Mouse (Mus musculus) layer of hippocampus, adult 18-20 months (tissue): ENCODE results near the gene Map4. TPM values are rescaled to one million over a fixed set of nuclear protein-coding genes. Genes with fewer than 3 reads are reported as not detected.
A peak's percentile ranks its signal among the peaks of the same experiment; 100 is the strongest.
"Not testable (repeated sequence)": the region's sequence is repeated elsewhere in the genome, so short reads cannot be mapped to it uniquely, and the experiment has no call there.

ENCODE experiments used
- DNase-seq, 2 experiments: peaks; one replicate each; pipeline ENCODE4 v3.0.0; 2022; ENCODE audit warnings: low spot score in 2 of 2
- microRNA-seq, 2 experiments: library from miRNA; unstranded; fragments of <30 nt; microRNA quantifications; one replicate each; pipeline ENCODE4 v1.2.0; 2021
- total RNA-seq, 2 experiments: library from RNA; stranded (reverse); gene quantifications; 2 replicates each; pipeline ENCODE4 v1.2.3; 2021

Map4 gene
- total RNA-seq, 2 experiments from 2014 or later, result 558 to 622 TPM

DNA sequence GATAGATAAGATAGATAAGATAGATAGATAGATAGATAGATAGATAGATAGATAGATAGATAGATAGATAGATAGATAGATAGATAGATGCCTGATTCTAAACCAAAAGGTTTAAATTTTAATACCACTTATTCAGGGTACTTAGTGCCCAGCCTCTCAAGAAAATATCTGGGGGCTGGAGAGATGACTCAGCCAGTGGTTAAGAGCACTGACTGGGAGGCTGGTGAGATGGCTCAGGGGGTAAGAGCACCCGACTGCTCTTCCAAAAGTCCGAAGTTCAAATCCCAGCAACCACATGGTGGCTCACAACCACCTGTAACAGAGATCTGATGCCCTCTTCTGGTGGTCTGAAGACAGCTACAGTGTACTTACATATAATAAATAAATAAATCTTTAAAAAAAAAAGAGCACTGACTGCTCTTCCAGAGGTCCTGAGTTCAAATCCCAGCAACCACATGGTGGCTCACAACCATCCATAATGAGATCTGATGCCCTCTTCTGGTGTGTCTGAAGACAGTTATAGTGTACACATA, 192.8 kb downstream of the Map4 start:
- not testable (repeated sequence) for DNase-seq

DNA sequence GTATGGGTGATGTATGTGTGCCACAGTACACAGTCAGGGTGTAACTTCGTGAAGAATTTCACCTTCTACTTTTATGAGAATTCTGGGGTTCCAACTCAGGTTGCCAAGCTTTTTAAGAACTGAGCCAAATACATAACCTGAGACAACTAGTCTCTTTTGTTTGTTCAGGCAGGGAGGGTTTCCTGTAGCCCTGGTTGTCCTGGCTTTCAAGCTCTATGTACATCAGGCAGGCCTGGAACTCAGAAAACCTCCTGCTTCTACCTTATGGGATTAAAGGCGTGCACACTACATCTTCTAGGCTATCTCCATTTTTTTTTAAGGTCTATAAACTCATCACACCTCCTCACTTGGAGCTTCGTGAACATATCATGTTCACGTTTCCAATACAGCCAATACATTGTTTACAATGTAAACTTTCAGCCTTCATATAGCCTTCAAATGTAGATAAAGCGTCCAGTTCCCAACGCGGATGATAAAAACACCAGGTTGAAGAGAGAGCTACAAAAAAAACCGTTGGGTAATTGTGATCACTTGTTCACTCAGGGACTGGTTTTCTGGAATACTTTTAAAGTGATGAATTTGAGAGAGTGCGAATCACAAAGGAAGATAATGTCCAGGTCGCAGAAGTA, 199.8 kb downstream of the Map4 start:
- DNase-seq, result no peak

DNA sequence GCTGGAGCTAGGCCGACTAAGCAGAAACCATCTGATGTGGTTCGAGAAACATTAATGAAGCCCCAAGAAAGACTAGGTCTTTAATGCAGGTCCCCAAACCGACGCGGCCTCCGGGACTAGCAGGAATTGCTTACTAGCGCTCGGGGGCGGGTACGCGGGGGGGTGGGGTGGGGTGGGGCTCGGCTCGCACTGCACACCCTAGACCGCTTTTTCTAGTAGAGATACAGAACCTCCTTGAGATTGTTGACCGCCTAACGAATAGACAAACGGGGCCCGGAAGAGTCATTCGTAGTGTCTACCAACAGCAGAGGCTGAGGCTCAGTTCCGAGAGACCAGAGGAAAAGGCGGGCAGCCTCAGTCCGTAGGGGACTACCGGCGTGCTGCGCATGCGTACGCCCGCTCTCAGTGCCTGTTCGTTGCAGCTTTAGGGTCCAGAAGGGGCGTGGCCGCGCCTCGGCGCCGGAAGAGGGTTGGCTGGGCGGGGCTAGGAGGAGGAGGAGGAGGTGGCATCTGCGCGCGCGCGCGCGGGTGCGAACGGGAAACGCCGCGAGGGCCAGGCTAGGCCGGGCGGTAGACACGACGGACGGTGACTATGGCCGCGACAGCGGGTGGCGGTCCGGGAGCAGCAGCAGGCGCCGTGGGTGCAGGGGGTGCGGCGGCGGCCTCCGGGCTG, 200.4 kb downstream of the Map4 start:
- peak; percentile 99 for DNase-seq

DNA sequence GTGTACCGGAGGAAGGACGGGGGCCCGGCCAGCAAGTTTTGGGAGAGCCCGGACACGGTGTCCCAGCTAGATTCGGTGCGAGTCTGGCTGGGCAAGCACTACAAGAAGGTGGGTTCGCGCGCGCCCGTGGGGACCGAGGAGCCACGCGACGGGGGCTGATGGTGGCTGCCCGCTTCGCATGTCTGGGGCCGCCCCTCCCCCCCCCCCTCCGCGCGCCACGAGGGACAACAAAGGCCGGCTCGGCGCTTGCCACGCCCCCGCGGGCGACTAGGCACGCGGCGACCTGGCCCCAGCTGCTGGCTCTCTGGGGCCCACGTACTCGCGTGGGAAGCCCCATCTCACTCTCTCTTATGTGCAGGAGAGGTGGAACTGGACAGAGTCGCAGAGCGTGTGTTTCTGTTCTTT, 200.9 kb downstream of the Map4 start:
- DNase-seq, result no peak

DNA sequence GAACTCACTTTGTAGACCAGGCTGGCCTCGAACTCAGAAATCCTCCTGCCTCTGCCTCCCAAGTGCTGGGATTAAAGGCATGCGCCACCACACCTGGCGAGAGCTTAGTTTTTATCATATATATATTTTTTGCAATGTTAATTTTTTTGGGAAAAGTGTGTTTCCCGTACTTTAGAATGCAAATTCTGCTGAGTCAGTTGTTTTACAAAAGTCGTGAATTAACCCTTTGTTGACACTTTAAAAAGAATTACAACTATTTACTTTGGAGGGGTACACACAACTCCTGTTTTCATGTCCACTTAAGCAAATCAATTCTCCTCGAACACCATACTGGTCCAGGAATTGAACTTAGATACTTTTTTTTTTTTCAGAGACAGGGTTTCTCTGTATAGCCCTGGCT, 201.7 kb downstream of the Map4 start:
- DNase-seq, result no peak

Small RNA genes lying within 50 kb of the gene (microRNA-seq; reads per million reads assigned to microRNA genes)
- gene Mir7089, result 0 to 0.20 reads per million in 2 experiments

Other genes starting within 250 kb of the Map4 start
- gene Fbxw18, start 228.8 kb upstream of the Map4 start, total RNA-seq, result not detected
- not detected for gene Fbxw26, start 185.4 kb upstream of the Map4 start, total RNA-seq
- not detected for gene Fbxw27, start 140.8 kb upstream of the Map4 start, total RNA-seq
- gene Spink8, start 119.2 kb upstream of the Map4 start, total RNA-seq, result 10 to 100 TPM; 67.1 to 79.6 TPM
- 10 to 100 TPM in 1 of 2 experiments, 1 to 10 TPM in 1; 9.3 to 13.2 TPM for gene Nme6, start 98.7 kb upstream of the Map4 start, total RNA-seq
- gene Camp, start 81.8 kb upstream of the Map4 start, total RNA-seq, result not detected
- gene Cdc25a, start 55.9 kb upstream of the Map4 start, total RNA-seq, result 1 to 10 TPM; 4.6 to 4.9 TPM
- 10 to 100 TPM; 53.7 to 58.6 TPM for gene Smarcc1, start 186.2 kb downstream of the Map4 start, total RNA-seq
- gene Dhx30, start 186.4 kb downstream of the Map4 start, total RNA-seq, result 100 to 1,000 TPM; 159 to 161 TPM